Mouse (Mus musculus): ENCODE measurements around the gene Fance.
"Not testable (repeated sequence)": the region's sequence is repeated elsewhere in the genome, so short reads cannot be mapped to it uniquely, and the experiment has no call there.

The Fance gene

DNA sequence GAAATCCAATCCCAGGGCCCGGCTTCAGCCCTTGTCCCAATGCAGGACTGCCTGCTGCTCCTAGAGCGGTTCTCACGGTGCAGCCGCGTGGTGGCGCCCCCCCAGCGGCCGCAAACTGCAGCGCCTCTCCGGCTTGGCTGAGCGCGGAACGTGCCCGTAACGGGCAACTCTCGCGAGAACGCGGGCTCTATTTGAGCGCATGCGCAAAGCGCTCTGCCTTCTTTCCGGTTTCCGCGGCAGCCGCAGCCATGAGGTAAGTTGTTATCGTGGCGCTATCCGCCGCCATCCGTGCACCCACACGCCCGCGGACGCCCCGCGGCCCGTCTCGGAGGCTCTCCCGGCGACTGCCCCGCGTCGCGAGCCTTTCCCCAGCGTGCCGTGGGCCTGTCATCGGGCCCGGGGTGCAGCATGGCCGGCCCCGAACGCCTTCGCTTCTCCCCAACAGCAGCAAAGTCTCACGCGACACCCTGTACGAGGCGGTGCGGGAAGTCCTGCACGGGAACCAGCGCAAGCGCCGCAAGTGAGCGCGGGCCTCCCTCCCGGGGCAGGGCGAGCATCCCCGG is 15.1 kb downstream of the Fance start, which contains the start of gene Rpl10a:
Rpl10a (plus strand) TSS at position 106 of the 563 bp plus-strand sequence.
- DNase-seq = peak; percentile 94 to 98

DNA sequence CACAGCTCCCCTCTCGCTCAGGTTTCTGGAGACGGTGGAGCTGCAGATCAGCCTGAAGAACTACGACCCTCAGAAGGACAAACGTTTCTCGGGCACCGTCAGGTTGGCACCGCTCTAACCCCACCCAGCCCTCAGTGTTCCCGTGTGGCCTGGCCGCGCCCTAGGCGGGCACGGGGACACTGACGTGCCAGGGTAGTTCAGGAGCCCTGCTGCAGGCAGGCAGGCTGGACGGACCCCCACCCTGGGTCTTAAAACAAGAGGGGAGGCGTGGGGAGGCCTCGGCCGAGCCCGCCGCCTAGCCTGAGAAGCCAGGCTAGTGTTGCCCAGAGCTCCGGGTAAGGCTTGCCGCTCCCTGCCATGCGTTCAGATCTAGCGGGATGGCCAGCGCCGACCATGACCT is 15.6 kb downstream of the Fance start:
- no peak for DNase-seq

GRCm38 (mm10) chr17:28329503-28330231 is 16.3 kb downstream of the Fance start:
- no peak for DNase-seq

DNA sequence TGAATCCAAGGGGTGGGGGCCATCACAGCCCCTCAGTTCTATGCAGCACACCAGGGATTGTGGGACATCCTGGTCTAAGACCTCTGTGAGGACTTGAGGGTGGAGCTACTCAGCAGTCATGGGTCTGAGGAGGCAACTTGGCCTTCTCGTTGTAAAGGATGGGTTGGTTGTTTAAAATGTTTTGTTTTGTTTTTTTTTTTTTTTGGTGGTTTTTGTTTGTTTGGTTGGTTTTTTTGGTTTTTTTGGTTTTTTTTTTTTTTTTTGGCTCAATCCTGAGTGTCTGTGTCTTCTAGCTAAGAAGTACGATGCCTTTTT is 16.9 kb downstream of the Fance start:
- DNase-seq = no peak

- not testable (repeated sequence) for DNase-seq
These were observed 17.3 kb downstream of the Fance start for GRCm38 (mm10) chr17:28330590-28330989.

DNA sequence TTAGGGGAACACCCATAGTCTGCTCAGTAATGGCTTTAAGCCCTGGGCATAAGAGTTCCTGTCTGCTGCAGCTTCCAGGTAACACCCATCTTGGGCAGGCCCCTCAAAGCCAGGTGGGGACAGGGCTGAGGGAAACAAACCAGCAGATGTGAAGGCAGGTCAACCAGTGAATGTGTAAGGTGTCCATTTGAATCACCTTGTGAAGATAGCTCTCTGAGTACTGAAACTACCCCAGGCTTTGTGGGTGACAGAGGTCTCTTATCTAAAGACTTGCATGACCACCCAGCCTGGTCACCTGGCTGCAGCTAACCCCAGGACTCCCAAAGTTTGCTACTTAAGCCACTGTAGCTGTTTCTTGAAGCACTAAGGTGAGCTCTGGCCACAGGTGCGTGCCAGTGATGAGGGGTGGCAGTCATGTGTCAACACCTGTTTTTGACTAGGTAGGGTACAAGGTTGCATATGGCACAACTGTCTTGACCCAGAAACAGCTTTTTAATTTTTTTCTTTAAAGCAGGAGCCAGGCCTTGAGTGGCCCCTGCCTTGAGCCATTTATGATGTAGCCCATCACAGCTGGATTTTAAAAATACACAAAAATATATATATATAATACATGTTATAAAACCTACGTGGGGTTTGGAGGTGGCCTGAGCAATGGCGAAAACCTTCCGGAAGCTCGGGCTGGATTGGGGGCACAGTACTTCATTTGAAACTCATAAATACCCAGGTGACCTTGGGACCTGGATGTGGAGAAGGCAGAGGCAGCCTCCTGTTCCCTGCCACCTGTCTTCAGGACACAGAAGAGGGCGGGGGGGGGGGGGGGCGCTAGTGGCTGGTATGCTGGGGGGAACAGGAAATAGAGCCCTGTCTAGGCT is 18.2 kb downstream of the Fance start:
- no peak for DNase-seq

GRCm38 (mm10) chr17:28332113-28332914 is 19.0 kb downstream of the Fance start:
- DNase-seq = no peak

- DNase-seq = no peak
These were observed 19.7 kb downstream of the Fance start for GRCm38 (mm10) chr17:28332915-28333546.

DNA sequence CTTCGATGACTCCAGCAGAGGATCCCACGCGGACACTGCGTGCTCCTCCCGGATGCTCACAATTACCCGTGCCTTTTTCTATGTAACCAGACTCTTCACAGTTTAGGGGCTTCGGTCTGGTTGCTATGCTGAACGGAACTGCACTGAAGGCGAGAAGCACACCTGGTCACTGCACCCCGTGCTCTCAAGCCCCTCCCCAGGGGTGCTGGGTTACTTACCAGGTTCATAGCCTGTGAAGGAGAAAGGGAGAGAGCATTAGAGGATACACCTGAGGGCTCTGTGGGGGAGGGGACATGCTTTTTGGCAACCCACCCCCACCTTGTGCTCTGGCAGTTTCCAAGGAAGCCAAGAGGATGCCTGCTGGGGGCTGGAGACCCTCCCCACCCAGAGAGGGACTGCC is 21.9 kb downstream of the Fance start:
- DNase-seq = no peak

- DNase-seq = no peak
These were observed 24.2 kb downstream of the Fance start for GRCm38 (mm10) chr17:28337547-28337946.

GRCm38 (mm10) chr17:28340578-28340977 is 27.3 kb downstream of the Fance start:
- no peak for DNase-seq

GRCm38 (mm10) chr17:28341091-28341490 is 27.8 kb downstream of the Fance start:
- peak; percentile 94 for DNase-seq

DNA sequence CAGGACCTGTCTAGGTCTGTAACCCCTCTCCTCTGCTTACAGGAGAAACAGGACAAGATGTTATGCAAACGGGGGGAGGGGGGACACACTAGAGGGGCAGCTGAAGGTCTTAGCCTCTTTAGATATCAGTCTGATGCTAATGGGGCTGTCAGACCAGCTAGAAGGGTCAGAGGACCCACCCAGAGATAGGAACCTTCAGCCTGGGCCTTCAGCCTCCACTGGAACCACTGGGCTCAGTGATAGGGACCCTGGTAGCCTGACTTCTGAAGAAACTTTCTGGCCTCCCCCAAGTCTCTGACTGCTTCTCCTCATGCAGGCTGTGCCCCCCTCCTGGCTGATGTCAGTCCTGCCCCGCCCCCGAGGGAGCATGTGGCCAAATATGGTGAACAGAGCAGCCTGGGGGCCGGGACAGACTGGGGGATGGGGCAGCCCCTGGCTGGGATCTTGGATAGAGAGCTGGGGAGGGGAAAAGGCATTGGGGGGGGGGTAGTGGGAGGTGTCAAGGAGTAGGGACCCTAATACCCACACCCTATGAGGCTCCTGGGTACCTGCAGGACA is 30.8 kb downstream of the Fance start:
- no peak for DNase-seq

GRCm38 (mm10) chr17:28344670-28345069 is 31.4 kb downstream of the Fance start:
- DNase-seq = no peak

GRCm38 (mm10) chr17:28345271-28345721 is 32.0 kb downstream of the Fance start:
- DNase-seq = no peak

DNA sequence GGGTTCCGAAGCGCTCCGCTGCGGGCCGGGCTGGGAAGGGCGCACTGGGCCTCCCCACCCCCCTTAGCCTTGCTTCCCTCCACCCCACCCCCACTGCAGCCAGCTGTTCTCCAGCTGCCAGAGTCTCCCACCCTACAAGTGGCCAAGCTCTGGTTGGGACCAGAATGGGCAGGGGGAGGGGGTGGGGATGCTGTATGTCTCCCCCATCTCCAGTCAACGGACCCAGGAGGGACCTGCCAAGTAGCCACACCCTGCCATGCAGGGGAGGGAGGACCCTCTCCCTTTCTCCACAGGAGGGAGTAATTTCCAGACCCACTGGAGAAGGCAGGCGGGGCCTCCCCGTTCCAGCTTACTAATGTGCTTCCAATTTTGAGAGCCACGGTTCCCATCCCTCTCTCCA is 32.6 kb downstream of the Fance start:
- no peak for DNase-seq

DNA sequence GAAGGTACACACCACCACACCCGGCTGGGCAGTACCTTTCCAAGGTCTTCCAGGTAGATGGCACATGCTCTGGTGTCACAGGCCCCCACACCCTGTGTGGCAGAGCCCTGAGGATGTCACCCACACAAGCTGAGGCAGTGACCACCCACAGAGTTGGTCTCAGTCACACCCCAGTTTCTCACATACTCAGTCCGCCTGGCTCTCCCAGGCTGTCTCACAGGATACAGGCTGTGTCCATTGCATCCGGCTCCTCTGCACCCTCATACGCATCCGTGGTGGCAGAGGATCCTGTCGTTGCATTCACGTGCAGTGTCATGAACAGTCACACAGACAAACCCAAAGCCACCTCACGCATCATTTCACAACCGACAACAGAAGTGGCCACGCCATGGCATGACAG is 34.0 kb downstream of the Fance start:
- DNase-seq = no peak

- DNase-seq = no peak
These were observed 34.9 kb downstream of the Fance start for GRCm38 (mm10) chr17:28348211-28348610.

GRCm38 (mm10) chr17:28349264-28349880 is 36.1 kb downstream of the Fance start:
- DNase-seq = no peak

GRCm38 (mm10) chr17:28349901-28350465 is 36.7 kb downstream of the Fance start:
- DNase-seq = peak; percentile 69 to 70

Data from kidney, adult 8-10 months (tissue).